In genomic region chr2:135497251-135497650, GRCm38 (mm10) we compare ENCODE assay signal across 25 mouse cellular contexts.
"Had no signal": no experiment of that assay in that cellular context is flagged by ENCODE, and none has a peak within 500 bp of the region (broad histone marks: within the 10 kb centered on the region; RNA-seq: fewer than 3 reads in every experiment).

No protein-coding gene starts in this region.

- DNase-seq: cerebellum, adult 9-11 months; cerebellum, postnatal 14 days; cerebellum, postnatal 25 days; cerebellum, postnatal 36 days; embryo, embryonic 11 days; forebrain, postnatal 0 days; gastrocnemius, adult 2 months; gastrocnemius, postnatal 10 days; gastrocnemius, postnatal 14 days; gastrocnemius, postnatal 25 days; gastrocnemius, postnatal 36 days; heart, adult 18-20 months; heart, adult 2 months had no signal

- H3K4me2 ChIP-seq: embryonic facial prominence, embryonic 12.5 days; embryonic facial prominence, embryonic 13.5 days; embryonic facial prominence, embryonic 15.5 days; forebrain, embryonic 12.5 days; forebrain, embryonic 13.5 days; forebrain, embryonic 15.5 days; heart, embryonic 11.5 days had no signal

- H3K4me1 ChIP-seq: embryonic facial prominence, embryonic 12.5 days; embryonic facial prominence, embryonic 13.5 days; embryonic facial prominence, embryonic 15.5 days had no signal

- H3K27me3 ChIP-seq: embryonic facial prominence, embryonic 12.5 days; embryonic facial prominence, embryonic 13.5 days; embryonic facial prominence, embryonic 15.5 days; forebrain, embryonic 13.5 days; forebrain, embryonic 15.5 days had no signal

- H3K9me3 ChIP-seq: embryonic facial prominence, embryonic 10.5 days; embryonic facial prominence, embryonic 13.5 days; embryonic facial prominence, embryonic 15.5 days; forebrain, embryonic 10.5 days; forebrain, embryonic 12.5 days; forebrain, embryonic 13.5 days; forebrain, embryonic 15.5 days; heart, embryonic 10.5 days had no signal

- H3K36me3 ChIP-seq: embryonic facial prominence, embryonic 10.5 days; embryonic facial prominence, embryonic 12.5 days; embryonic facial prominence, embryonic 13.5 days; embryonic facial prominence, embryonic 15.5 days; forebrain, embryonic 10.5 days; forebrain, embryonic 12.5 days; forebrain, embryonic 15.5 days; heart, embryonic 10.5 days had no signal

- H3K9ac ChIP-seq: embryonic facial prominence, embryonic 12.5 days; embryonic facial prominence, embryonic 13.5 days; embryonic facial prominence, embryonic 15.5 days; forebrain, embryonic 12.5 days; forebrain, embryonic 13.5 days; forebrain, embryonic 15.5 days; forebrain, postnatal 0 days had no signal

- ATAC-seq: forebrain, embryonic 13.5 days; forebrain, embryonic 15.5 days; forebrain, embryonic 16.5 days; forebrain, postnatal 0 days had no signal

- H3K27ac ChIP-seq: embryonic facial prominence, embryonic 10.5 days; embryonic facial prominence, embryonic 12.5 days; embryonic facial prominence, embryonic 13.5 days; embryonic facial prominence, embryonic 15.5 days; forebrain, embryonic 10.5 days; forebrain, embryonic 12.5 days; forebrain, embryonic 13.5 days; forebrain, embryonic 15.5 days; gastrocnemius, adult 2 months; heart, adult 2 months; heart, embryonic 10.5 days had no signal

- H3K4me3 ChIP-seq: embryonic facial prominence, embryonic 10.5 days; embryonic facial prominence, embryonic 12.5 days; embryonic facial prominence, embryonic 13.5 days; embryonic facial prominence, embryonic 15.5 days; erythroblast, embryonic 14.5 days; forebrain, embryonic 10.5 days; forebrain, embryonic 12.5 days; forebrain, embryonic 13.5 days; forebrain, embryonic 15.5 days; gastrocnemius, adult 2 months; heart, adult 2 months; heart, embryonic 10.5 days had no signal
